Mouse (Mus musculus) embryo, embryonic 10 days (tissue): ENCODE measurements around the gene Camta1.

Experiments used
- DNase-seq: peaks from one replicate; pipeline ENCODE4 v3.0.0-alpha.2; 2015; ENCODE audit warnings: low spot score

Camta1 gene

GRCm38 (mm10) chr4:151448341-151448740 is 413.3 kb downstream of the Camta1 start:
- DNase-seq, result no peak

- no peak for DNase-seq
These were observed 417.0 kb downstream of the Camta1 start for GRCm38 (mm10) chr4:151444665-151445064.

GRCm38 (mm10) chr4:151438561-151438960 is 423.1 kb downstream of the Camta1 start:
- peak; percentile 56 for DNase-seq

- no peak for DNase-seq
These were observed 423.8 kb downstream of the Camta1 start for GRCm38 (mm10) chr4:151437859-151438258.

GRCm38 (mm10) chr4:151425133-151425532 is 436.5 kb downstream of the Camta1 start:
- DNase-seq, result no peak

GRCm38 (mm10) chr4:151422922-151423321 is 438.8 kb downstream of the Camta1 start:
- no peak for DNase-seq

GRCm38 (mm10) chr4:151422361-151422760 is 439.3 kb downstream of the Camta1 start:
- no peak for DNase-seq

- no peak for DNase-seq
These were observed 443.3 kb downstream of the Camta1 start for GRCm38 (mm10) chr4:151418344-151418875.

- DNase-seq, result no peak
These were observed 445.9 kb downstream of the Camta1 start for GRCm38 (mm10) chr4:151415812-151416211.

- no peak for DNase-seq
These were observed 446.3 kb downstream of the Camta1 start for GRCm38 (mm10) chr4:151415376-151415775.

- no peak for DNase-seq
These were observed 446.7 kb downstream of the Camta1 start for GRCm38 (mm10) chr4:151414952-151415351.

- no peak for DNase-seq
These were observed 450.0 kb downstream of the Camta1 start for GRCm38 (mm10) chr4:151411641-151412061.

- DNase-seq, result no peak
These were observed 450.7 kb downstream of the Camta1 start for GRCm38 (mm10) chr4:151411016-151411415.

GRCm38 (mm10) chr4:151409291-151409690 is 452.4 kb downstream of the Camta1 start:
- no peak for DNase-seq

- DNase-seq, result peak; percentile 52
These were observed 452.9 kb downstream of the Camta1 start for GRCm38 (mm10) chr4:151408811-151409210.

- no peak for DNase-seq
These were observed 453.4 kb downstream of the Camta1 start for GRCm38 (mm10) chr4:151408246-151408645.

- DNase-seq, result no peak
These were observed 454.5 kb downstream of the Camta1 start for GRCm38 (mm10) chr4:151407129-151407528.

GRCm38 (mm10) chr4:151404581-151405256 is 457.0 kb downstream of the Camta1 start:
- no peak for DNase-seq

- DNase-seq, result no peak
These were observed 459.8 kb downstream of the Camta1 start for GRCm38 (mm10) chr4:151401685-151402397.

GRCm38 (mm10) chr4:151396536-151396935 is 465.1 kb downstream of the Camta1 start:
- no peak for DNase-seq

- no peak for DNase-seq
These were observed 472.3 kb downstream of the Camta1 start for GRCm38 (mm10) chr4:151389345-151389744.

GRCm38 (mm10) chr4:151386701-151387451 is 474.8 kb downstream of the Camta1 start:
- peak; percentile 65 for DNase-seq
